Mouse (Mus musculus) heart, embryonic 12.5 days (tissue): ENCODE results near the gene C2cd2. TPM values are rescaled to one million over a fixed set of nuclear protein-coding genes. Genes with fewer than 3 reads are reported as not detected.
"Not testable (repeated sequence)": the region's sequence is repeated elsewhere in the genome, so short reads cannot be mapped to it uniquely, and the experiment has no call there.

Experiments used
- ATAC-seq: fragments of 200-750 bp; cut with Nextera tagmentation; 2 replicates; pipeline ENCODE4 v1.8.0; 2017; ENCODE audit warnings: moderate TSS enrichment, moderate library complexity; ENCODE audit not compliant: insufficient number of reproducible peaks, low FRiP score
- H3K27ac ChIP-seq: fragments of 300-500 bp; sonication (generic); 2 replicates; pipeline ENCODE4 v1.5.1; 2016; ENCODE audit warnings: mild to moderate bottlenecking, moderate library complexity; ENCODE audit not compliant: poor library complexity, severe bottlenecking
- H3K27me3 ChIP-seq: fragments of 300-500 bp; sonication (generic); replicated peaks from 2 replicates; pipeline ENCODE4 v1.6.1; 2016; ENCODE audit warnings: mild to moderate bottlenecking, moderate library complexity
- H3K36me3 ChIP-seq: fragments of 300-500 bp; sonication (generic); 2 replicates; pipeline ENCODE4 v1.6.1; 2016; ENCODE audit warnings: mild to moderate bottlenecking, moderate library complexity
- H3K4me1 ChIP-seq: fragments of 300-500 bp; sonication (generic); replicated peaks from 2 replicates; pipeline ENCODE4 v1.6.1; 2016; ENCODE audit warnings: mild to moderate bottlenecking
- H3K4me2 ChIP-seq: fragments of 300-500 bp; sonication (generic); 2 replicates; pipeline ENCODE4 v1.6.1; 2016; ENCODE audit warnings: mild to moderate bottlenecking, moderate library complexity
- H3K4me3 ChIP-seq: fragments of 300-500 bp; sonication (generic); 2 replicates; pipeline ENCODE4 v1.5.1; 2016; ENCODE audit warnings: mild to moderate bottlenecking
- H3K9ac ChIP-seq: fragments of 300-500 bp; sonication (generic); 2 replicates; pipeline ENCODE4 v1.6.1; 2016; ENCODE audit warnings: mild to moderate bottlenecking, moderate library complexity
- H3K9me3 ChIP-seq: fragments of 300-500 bp; sonication (generic); replicated peaks from 2 replicates; pipeline ENCODE4 v1.6.1; 2016; ENCODE audit warnings: mild to moderate bottlenecking, moderate library complexity
- WGBS: fragments of 180-500 bp; shearing (Covaris S2); methylation state at CpG from one replicate; pipeline ENCODE4 v1.1.7; 2016; 5-methylcytosine and 5-hydroxymethylcytosine counted together
- polyA plus RNA-seq: library from polyadenylated mRNA; unstranded; fragments of >200 nt; fragmentation: Nextera tagmentation; extraction: Ambion mirVana; gene quantifications from 2 replicates; pipeline ENCODE4 v1.2.1, GENCODE M21; 2016

C2cd2 gene
- polyA plus RNA-seq = 19.3 and 21.2 TPM in 2 replicates

- H3K4me2 ChIP-seq = peak within 1 kb of the TSS; percentile 89
- peak; percentile 98 for ATAC-seq
- peaks cover 21% of the 10 kb centered on the region for H3K4me1 ChIP-seq
- H3K27me3 ChIP-seq = no peaks in the 10 kb centered on the region
- peak within 1 kb of the TSS; percentile 92 for H3K9ac ChIP-seq
- no peaks in the 10 kb centered on the region for H3K9me3 ChIP-seq
- peak within 1 kb of the TSS; percentile 91 for H3K27ac ChIP-seq
- WGBS = under 1% methylated on average over 78 of the region's 78 CpGs
- no peaks in the 10 kb centered on the region for H3K36me3 ChIP-seq
- peak within 1 kb of the TSS; percentile 74 for H3K4me3 ChIP-seq
Observed at GRCm38 (mm10) chr16:97962151-97962948, at the start of gene C2cd2, which contains the start of gene Zbtb21. C2cd2 (minus strand) TSS chr16:97962598. Zbtb21 (minus strand) TSS chr16:97962622.

- ATAC-seq = peak; percentile 46; the same call in 1 of the 2 replicates
Observed at GRCm38 (mm10) chr16:97997383-97997731, 35.0 kb upstream of the C2cd2 start.

GRCm38 (mm10) chr16:97996616-97997382, 34.4 kb upstream of the C2cd2 start, which contains the start of gene B230307C23Rik:
B230307C23Rik (plus strand) TSS chr16:97997315.
- Histone ChIP-seq H3K4me3 (peak within 1 kb of the TSS; percentile 79), H3K4me1 (peaks cover 16% of the 10 kb centered on the region), H3K36me3 (peaks cover 7% of the 10 kb centered on the region; the same call in 1 of the 2 replicates), H3K9me3 (0 out of 2 replicates have a peak, but pooled peaks cover 3% of the 10 kb centered on the region), H3K4me2 (peak within 1 kb of the TSS; percentile 71), H3K27ac (peak within 1 kb of the TSS; percentile 94), H3K27me3 (no peaks in the 10 kb centered on the region), H3K9ac (peak within 1 kb of the TSS; percentile 75)
- peak; percentile 97 for ATAC-seq
- 2% methylated on average over 22 of the region's 22 CpGs for WGBS

More at GRCm38 (mm10) chr16:97997383-97997731, 35.0 kb upstream of the C2cd2 start:
- Histone ChIP-seq H3K4me3 (peak overlapping the region; percentile 79), H3K4me2 (peak overlapping the region; percentile 71), H3K4me1 (peaks cover 16% of the 10 kb centered on the region), H3K27ac (peak overlapping the region; percentile 94), H3K36me3 (peaks cover 11% of the 10 kb centered on the region; the same call in 1 of the 2 replicates), H3K9ac (peak overlapping the region; percentile 75; the same call in 1 of the 2 replicates)
- H3K27me3 ChIP-seq, H3K9me3 ChIP-seq: not testable (repeated sequence)
- WGBS = 0% methylated on average over 8 of the region's 8 CpGs

GRCm38 (mm10) chr16:97995849-97996615, 33.6 kb upstream of the C2cd2 start:
- Histone ChIP-seq H3K27me3 (no peaks in the 10 kb centered on the region), H3K4me1 (peaks cover 16% of the 10 kb centered on the region), H3K36me3 (peaks cover 7% of the 10 kb centered on the region; the same call in 1 of the 2 replicates), H3K9ac (peak overlapping the region; percentile 75; the same call in 1 of the 2 replicates), H3K27ac (peak overlapping the region; percentile 94; the same call in 1 of the 2 replicates), H3K9me3 (0 out of 2 replicates have a peak, but pooled peaks cover 3% of the 10 kb centered on the region), H3K4me2 (peak overlapping the region; percentile 71), H3K4me3 (peak overlapping the region; percentile 79)
- ATAC-seq = no peak
- WGBS = 6% methylated on average over 1 of the region's 1 CpGs

- not testable (repeated sequence) for H3K4me2 ChIP-seq, H3K27ac ChIP-seq, H3K27me3 ChIP-seq, ATAC-seq, H3K9me3 ChIP-seq, H3K4me3 ChIP-seq, H3K36me3 ChIP-seq, H3K9ac ChIP-seq
- 62% methylated on average over 3 of the region's 3 CpGs for WGBS
- H3K4me1 ChIP-seq = peaks cover 10% of the 10 kb centered on the region
Observed at GRCm38 (mm10) chr16:97992477-97992876, 30.1 kb upstream of the C2cd2 start.

- no peak overlapping the region for H3K9ac ChIP-seq
- no peak overlapping the region for H3K4me2 ChIP-seq
- no peak for ATAC-seq
- H3K4me3 ChIP-seq = no peak overlapping the region
- peaks cover 3% of the 10 kb centered on the region for H3K9me3 ChIP-seq
- H3K27me3 ChIP-seq = no peaks in the 10 kb centered on the region
- WGBS = 76% methylated on average over 2 of the region's 2 CpGs
- no peaks in the 10 kb centered on the region for H3K36me3 ChIP-seq
- H3K27ac ChIP-seq = no peak overlapping the region
- peaks cover 10% of the 10 kb centered on the region for H3K4me1 ChIP-seq
Observed at GRCm38 (mm10) chr16:97991517-97991916, 29.1 kb upstream of the C2cd2 start.

- Histone ChIP-seq H3K4me1 (no peaks in the 10 kb centered on the region), H3K36me3 (no peaks in the 10 kb centered on the region), H3K9me3 (peaks cover 3% of the 10 kb centered on the region), H3K27me3 (no peaks in the 10 kb centered on the region), H3K4me2 (no peak overlapping the region), H3K9ac (no peak overlapping the region), H3K4me3 (no peak overlapping the region), H3K27ac (no peak overlapping the region)
- 82% methylated on average over 5 of the region's 5 CpGs for WGBS
- no peak for ATAC-seq
Observed at GRCm38 (mm10) chr16:97984589-97984988, 22.2 kb upstream of the C2cd2 start.

- Histone ChIP-seq H3K27ac (no peak overlapping the region), H3K9me3 (no peaks in the 10 kb centered on the region), H3K4me2 (no peak overlapping the region), H3K4me3 (no peak overlapping the region), H3K36me3 (no peaks in the 10 kb centered on the region), H3K4me1 (no peaks in the 10 kb centered on the region), H3K9ac (no peak overlapping the region), H3K27me3 (no peaks in the 10 kb centered on the region)
- ATAC-seq = no peak
- 81% methylated on average over 1 of the region's 1 CpGs for WGBS
Observed at GRCm38 (mm10) chr16:97981362-97981761, 19.0 kb upstream of the C2cd2 start.

- ATAC-seq = no peak
- no peaks in the 10 kb centered on the region for H3K9me3 ChIP-seq
Observed at GRCm38 (mm10) chr16:97977722-97978121, 15.3 kb upstream of the C2cd2 start.

GRCm38 (mm10) chr16:97977277-97977676, 14.9 kb upstream of the C2cd2 start:
- no peak overlapping the region for H3K9ac ChIP-seq
- ATAC-seq = no peak
- WGBS = 41% methylated on average over 1 of the region's 1 CpGs
- no peaks in the 10 kb centered on the region for H3K4me1 ChIP-seq
- H3K27me3 ChIP-seq = no peaks in the 10 kb centered on the region
- H3K36me3 ChIP-seq = no peaks in the 10 kb centered on the region
- no peak overlapping the region for H3K4me2 ChIP-seq
- H3K4me3 ChIP-seq = no peak overlapping the region
- H3K9me3 ChIP-seq = no peaks in the 10 kb centered on the region
- no peak overlapping the region for H3K27ac ChIP-seq

More at GRCm38 (mm10) chr16:97977722-97978121, 15.3 kb upstream of the C2cd2 start:
- Histone ChIP-seq H3K4me2 (no peak overlapping the region), H3K36me3 (no peaks in the 10 kb centered on the region), H3K27ac (no peak overlapping the region), H3K9ac (no peak overlapping the region), H3K4me1 (no peaks in the 10 kb centered on the region), H3K27me3 (no peaks in the 10 kb centered on the region), H3K4me3 (no peak overlapping the region)
- 91% methylated on average over 3 of the region's 3 CpGs for WGBS
